Mouse (Mus musculus) retina, postnatal 1 day (tissue): ENCODE measurements at regions not wholly inside any gene's neighbourhood (a gene's known extent, or its start where the extent isn't known, plus 50 kb on each side); places are given as distances from the start of the nearest gene placed in this dataset.
"Not testable (repeated sequence)": the region's sequence is repeated elsewhere in the genome, so short reads cannot be mapped to it uniquely, and the experiment has no call there.

ENCODE experiments used
- DNase-seq: peaks from one replicate; pipeline ENCODE4 v3.0.0-alpha.2; 2012

DNA sequence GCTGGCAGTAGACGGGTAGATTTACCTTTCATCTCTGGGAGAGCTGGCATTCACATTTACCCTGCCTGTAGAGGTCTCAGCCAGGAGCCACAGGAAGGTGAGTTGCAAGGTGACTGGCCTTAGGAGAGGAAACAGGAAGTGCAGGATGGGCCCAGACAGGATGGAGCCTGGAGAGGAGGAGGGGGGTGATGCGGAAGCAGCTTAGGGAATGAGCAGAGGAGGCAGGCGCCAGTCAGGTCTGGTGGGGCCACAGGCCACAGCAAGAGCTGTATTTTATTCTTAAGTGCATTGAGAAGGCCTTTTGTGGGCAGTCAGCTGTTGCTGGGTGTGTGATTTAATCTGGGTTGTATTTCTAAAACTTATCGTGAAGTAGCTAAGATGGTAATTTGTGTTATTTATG is 108.2 kb upstream of the Nxpe4 start:
- no peak for DNase-seq

DNA sequence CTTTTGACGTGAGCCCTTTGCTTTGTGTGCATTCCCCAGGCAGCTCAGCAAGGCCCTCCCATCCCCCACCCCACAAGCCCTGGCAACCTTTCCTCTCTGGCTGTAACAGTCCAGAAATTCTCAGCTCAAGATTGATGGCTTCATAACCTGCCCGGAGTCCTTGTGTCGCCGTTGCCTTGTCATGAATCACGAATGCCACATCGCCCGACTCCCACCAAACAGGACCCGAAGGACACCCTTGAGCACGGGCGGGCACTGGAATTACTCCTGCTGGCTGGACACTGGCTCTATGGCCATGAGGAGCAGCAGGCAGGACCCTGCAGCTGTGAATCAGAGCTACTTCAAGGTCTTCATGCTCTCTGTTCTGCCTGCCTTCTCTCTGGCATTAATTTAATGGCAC is 106.6 kb upstream of the Nxpe4 start:
- DNase-seq = peak; percentile 7

DNA sequence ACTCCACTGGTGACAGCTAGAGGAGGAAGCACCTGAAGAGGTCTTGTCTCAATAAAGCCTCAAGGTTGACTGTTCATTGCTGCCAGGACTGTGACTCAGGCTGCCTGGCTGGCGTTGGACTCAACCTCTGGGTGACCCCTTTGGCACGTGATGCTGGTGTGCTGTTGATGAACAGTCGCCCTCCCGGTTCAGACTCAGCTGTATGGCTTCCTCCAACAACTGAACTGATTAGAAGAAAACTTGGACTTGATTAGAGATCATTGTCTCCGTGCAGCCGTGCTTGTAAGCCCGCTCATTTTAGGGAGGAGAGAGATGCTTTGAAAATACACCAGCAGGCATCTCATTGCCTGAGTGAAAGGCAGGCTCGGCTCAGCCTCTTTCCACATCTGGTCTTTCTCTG is 103.2 kb upstream of the Nxpe4 start:
- DNase-seq = peak; percentile 43

DNA sequence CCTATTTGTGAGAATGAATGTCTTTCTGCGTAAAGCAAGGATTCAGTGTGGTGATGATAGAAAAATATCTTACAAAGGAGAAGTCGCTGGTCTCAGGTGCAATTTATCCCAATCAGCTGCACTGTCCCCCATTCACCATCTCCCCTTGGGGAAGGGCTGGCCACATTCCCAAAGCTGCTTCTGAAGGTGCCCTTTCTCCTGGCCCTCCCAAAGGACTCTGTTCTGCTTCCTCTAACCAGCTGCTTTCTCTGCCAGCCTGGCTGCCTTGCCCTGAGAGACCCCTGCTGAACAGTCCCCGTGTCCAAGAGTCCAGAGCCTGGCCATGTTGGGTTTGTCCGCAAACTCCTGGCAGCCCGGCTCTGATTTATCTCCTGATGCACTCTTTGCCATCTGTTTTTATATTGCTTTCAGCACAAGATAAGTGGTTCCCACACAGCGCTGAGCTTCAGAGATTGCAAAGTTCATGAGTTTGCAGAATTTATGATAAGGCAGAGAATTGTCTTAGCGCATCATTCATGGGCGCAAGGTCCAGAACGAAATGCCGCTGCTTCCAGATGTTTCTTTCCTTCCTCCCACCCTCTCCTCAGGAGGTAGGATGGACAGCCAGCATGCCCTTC is 102.2 kb upstream of the Nxpe4 start:
- DNase-seq = no peak

DNA sequence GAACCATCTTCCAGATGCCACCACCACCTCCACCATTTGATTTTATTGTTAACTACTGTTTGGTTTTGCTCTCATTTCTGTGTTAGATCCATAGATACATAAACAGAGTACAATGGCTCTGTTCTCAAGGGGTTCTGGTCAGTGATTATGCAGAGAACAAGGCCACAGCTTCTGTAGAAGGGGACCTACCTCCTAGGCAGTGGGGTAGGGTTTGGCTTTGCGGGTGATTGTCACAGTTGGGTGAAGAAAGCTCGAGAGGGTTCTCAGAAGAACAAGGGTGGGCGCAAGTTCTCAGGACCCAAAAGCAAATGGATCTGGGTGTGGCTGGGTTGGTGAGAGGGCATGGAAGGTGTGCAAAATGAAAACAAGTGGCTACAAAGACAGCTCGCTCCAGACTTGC is 100.8 kb upstream of the Nxpe4 start:
- no peak for DNase-seq

DNA sequence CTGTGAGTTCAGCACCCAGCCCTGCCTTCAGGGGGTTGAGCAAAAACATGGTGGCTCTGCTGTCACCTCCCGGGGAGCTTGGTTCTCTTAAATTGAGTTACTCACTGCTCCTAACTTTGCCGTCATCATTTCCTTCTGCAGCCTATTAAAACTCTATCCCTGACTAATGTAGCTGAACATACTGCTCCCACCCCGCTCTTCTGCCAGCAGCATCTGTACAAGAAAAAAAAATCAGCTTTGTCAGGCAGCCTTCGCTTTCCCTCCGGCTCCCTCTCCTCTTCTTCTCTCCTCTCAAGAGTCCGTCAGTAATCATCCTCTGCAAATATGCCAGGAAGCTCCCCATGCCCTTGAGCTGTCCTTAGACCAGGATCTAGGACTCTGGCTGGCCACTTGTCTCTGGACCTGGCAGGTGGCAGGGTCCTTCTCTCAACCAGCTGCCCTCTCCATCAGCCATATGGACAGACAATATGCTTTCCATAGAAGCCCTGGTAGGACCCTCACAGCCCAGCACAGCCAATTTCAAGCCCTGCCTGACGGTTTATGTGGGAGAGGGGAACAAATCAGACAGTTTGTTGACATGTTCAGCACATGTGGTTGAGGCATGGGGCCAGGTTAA is 95.0 kb upstream of the Nxpe4 start:
- peak; percentile 35 for DNase-seq

DNA sequence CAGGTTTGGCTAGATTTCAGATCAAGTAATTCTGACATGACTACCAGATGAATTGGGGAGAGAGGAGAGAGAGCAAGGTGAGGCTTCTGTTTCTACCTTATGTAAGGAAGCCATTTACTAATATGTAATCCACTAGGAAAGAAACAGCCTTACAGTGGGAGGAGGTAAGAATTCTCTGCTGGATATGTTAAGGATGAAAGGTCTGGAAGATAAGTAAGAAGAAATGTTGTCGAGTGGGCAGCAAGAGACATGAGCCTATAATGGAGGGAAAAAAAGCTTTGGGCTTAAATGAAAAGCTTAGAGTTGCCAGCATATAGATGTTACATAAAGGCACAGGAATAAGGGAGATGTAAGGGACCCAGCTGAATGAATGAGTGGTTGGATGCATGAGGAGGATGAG is 89.2 kb upstream of the Nxpe4 start:
- no peak for DNase-seq

DNA sequence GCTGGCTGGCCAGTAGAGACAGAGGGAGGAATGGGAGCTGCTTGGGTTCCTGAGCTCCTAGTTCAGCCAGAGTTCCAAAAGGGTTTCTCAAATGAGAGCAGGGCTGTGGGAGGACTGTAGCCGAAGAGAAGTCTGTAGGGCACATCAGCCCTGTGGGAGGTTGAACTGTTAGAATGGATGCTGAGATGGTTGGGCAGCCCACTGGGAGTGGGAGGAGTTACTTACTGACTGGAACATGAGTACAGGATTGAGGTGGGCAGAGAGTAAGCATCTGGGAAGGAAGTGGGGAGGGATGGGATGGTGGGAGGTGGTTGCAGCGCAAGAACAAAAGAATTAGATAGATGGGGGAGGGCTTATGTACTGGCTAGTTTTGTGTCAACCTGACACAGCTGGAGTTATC is 88.7 kb upstream of the Nxpe4 start:
- DNase-seq = no peak

DNA sequence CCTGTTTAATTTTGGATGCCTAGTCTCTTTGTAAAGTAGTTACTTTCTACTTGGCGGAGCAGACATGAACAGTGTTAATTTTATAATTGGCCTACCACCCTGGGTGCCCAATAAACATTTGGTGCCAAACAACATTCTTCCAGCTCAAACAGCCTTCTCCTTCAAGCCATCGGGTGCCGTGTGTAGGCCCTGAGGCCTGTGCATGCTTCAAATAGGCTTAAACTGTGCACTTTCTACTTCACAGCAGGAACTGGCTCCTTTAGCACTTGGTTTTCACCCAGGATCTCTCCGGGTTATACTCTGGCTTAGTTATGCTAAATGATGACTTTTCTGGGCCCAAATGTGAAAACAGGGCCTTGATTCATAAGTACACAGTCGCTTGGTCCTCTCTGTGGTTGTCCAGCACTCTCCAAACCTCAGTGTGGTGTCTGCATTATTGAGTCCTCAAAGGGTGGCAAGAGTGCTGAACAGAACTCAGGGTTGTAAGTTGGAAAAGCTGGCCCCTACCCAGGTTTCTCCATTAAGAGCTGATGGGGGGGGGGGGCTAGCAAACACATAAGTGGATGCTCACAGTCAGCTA is 86.1 kb upstream of the Nxpe4 start:
- DNase-seq = no peak

DNA sequence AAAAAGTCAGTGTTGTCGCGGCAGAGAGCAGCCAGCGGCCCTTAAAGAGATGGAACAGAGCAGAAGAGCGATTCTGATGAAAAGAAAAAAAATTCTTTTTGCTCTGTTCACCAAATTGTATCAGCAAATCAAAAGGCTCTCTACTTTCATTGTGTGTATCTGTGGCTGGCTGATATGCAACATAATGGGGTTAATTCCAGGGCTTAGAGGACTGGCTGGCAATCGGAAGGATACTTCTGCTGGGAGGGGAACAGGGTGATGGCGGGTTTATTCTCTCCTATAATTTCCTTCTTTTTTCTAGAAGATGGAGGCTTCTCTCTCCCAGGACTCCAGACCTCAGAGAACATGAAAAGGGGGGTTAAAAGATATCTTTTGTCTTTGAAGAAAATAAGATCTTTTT is 79.4 kb upstream of the Nxpe4 start:
- DNase-seq = no peak

DNA sequence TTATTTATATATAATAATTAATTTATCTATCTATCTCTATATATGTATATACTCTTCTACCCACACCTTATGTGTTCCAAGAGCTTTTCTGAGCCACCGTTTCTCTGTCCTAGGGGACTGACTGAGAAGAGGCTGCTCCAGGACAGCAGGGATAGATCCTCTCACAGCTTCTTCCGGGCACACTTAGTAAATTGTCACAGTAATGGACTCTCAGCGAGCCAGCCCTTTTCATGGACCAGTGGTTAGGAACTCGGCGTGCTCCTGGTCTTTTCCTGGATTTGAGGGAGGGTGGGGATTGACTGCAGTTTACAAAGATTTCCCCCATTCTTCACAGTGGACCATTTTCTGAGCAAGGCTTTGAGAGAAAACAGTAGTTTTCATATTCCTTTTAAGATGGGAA is 77.6 kb upstream of the Nxpe4 start:
- DNase-seq = not testable (repeated sequence)

DNA sequence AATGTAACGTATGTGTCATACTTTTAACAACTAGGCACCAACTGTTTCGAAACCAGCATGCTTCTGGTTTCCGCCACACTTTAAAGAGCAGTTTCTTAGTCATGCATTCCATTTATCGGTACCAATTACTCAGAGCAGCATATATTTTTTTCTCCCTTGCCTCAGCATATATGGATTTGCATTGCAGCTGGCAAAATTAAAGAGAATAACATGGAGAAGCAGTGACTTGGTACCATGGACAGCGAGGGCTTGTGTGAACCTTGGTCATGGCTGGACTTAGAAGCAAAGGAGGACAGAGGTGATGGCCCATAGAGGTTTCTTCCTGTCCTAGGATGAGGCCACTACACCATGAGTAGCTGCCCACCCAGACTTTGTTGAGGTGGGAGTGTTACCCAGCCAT is 72.2 kb upstream of the Nxpe4 start:
- DNase-seq = no peak

DNA sequence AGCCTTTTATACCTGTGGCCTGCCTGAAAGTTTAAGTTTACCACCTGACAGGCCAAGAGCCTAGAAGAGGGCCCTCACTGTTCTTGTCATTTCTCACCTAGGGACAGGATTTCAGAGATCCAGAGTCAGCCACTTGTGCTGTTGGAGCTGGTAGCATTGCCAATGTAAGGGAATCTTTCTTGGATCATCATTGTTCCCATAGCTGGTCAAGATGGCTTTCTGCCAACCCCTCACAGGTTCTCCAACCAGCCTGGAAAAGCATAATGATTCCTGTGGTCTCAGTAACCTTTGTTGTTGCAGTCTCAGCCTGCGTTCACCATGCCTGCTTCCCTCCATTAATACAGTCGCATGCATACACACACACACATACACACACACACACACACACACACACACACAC is 67.1 kb upstream of the Nxpe4 start:
- DNase-seq = no peak

DNA sequence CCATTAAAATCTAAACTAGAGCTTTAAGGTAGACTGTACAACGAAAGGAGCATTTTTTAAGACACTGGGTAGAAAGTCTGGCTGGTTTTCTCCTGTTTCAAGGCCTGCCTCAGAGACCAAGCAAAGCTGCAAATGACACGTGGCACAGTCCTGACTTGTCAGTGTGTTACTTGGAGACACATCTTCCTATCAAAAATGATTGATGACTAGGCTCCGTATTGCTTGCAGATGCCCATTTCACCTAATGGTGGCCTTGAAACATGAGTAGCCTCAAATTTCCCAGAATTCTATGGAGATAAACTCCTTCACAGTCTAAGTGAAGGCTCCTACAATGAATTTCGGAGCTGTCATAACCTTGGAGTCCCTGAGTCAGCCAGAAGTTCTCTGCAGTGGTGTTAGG is 62.0 kb upstream of the Nxpe4 start:
- DNase-seq = no peak

DNA sequence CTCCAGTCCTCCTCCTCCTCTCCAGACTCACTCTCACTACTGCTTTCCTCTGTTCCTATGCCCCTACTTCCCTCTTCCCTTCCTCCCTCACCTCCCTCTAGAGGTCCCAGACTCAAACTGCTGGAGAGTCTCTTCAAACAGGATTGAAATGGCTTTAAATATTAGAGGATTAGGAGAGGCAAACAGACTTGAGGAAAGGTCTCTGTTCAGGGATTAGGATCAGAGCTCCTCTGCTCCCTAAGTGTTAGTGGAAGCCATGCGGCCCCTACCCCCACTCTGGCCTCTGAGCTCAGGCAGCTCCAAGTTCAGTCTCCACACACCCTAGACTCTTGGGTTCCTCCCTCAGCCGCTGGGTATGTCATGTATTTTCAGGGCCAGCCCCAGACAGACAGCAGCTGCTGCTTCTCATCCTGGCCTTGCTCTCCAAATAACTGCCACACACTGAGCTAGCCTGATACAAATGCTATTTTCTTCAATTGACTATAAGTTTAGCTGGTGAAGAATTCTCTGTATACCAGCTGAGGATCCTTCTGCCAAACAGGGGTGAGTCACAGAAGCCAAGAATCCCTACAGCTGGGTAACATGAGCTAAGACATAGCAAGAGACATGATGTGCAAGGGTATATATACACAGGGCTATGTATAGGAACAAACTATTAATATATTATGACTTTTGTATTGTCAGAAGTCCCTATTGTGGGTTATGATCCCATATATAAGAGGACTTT is 55.2 kb upstream of the Nxpe4 start:
- peak; percentile 59 for DNase-seq

DNA sequence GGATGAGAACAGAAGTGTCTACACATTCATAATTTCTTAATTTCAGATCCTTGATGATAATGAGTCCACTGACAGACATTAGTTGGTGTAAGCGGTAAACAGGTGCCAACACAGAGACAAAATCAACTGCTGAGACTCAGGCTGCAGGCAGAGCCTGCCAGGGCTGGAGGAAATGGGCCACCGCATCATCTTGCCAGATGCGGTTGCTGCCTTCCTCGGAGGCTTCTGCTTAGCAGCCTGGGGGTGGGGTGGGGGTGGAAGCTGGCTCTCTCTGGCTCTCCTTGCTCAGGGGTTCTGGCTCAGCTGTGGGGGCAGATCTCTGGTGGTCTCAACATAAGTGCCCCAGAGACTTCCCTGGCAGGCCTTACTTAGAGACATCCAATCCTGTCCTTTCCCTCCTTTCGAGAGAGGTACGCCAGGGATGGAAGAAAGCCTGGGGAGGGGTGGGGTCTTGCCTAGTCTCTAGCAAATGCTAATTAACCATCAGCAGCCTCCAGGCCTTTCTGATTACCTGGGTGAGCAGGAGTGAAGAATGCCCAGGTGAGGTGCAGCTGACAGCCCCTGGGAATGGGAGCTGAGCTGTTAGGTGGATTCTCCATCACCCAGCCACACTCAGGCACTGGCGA is 52.7 kb upstream of the Nxpe4 start:
- DNase-seq = no peak

DNA sequence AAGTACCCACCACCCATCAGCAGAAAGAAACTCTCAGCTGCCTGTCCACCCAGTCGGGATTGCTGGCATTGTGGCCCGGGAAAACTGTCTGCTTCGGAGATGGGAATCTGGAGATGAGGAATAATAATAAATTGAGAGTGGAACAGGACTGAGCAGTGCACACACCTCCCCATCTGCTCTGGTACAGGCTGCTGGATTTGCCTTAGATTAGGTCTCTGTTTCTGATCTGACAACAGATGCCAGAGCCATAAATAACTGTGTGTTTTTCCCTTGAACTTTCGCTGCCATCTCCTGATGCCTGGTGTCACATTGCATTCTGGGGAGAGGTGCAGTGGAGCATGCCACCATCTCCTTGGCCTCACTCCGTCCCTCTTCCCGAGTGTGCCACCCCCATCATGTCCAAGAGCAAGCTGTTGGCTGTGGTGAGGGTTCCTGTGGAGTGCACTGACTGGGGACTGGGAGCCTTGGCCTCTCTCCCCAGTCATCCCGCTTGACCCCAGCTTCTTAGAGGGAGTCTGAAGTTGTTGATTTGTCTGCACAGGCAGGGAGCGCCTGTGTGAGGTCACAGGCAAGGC is 50.4 kb upstream of the Nxpe4 start:
- peak; percentile 69 for DNase-seq
